Mouse (Mus musculus) intestine, embryonic 16.5 days (tissue): ENCODE results near the gene Hhip. TPM values are rescaled to one million over a fixed set of nuclear protein-coding genes. Genes with fewer than 3 reads are reported as not detected.

Source experiments
- ATAC-seq: fragments of 200-750 bp; cut with Nextera tagmentation; 2 replicates; pipeline ENCODE4 v1.8.0; 2017; ENCODE audit warnings: moderate TSS enrichment, moderate library complexity
- H3K27ac ChIP-seq: fragments of 300-500 bp; sonication (generic); 2 replicates; pipeline ENCODE4 v1.5.1; 2014; ENCODE audit warnings: mild to moderate bottlenecking, low read length
- H3K27me3 ChIP-seq: fragments of 300-500 bp; sonication (generic); replicated peaks from 2 replicates; pipeline ENCODE4 v1.6.1; 2014; ENCODE audit warnings: low read length, control low read depth, mixed read lengths; ENCODE audit not compliant: control insufficient read depth, insufficient read depth
- H3K36me3 ChIP-seq: fragments of 300-500 bp; sonication (generic); 2 replicates; pipeline ENCODE4 v1.6.1; 2014; ENCODE audit warnings: low read length, control low read depth; ENCODE audit not compliant: control insufficient read depth, insufficient read depth
- H3K4me1 ChIP-seq: fragments of 300-500 bp; sonication (generic); 2 replicates; pipeline ENCODE4 v1.6.1; 2014; ENCODE audit warnings: low read length, control low read depth, mixed read lengths; ENCODE audit not compliant: control insufficient read depth, insufficient read depth
- H3K4me2 ChIP-seq: fragments of 300-500 bp; sonication (generic); 2 replicates; pipeline ENCODE4 v1.6.1; 2014; ENCODE audit warnings: low read depth, low read length, control low read depth
- H3K4me3 ChIP-seq: fragments of 300-500 bp; sonication (generic); 2 replicates; pipeline ENCODE4 v1.5.1; 2014; ENCODE audit warnings: mild to moderate bottlenecking, low read length
- H3K9ac ChIP-seq: fragments of 300-500 bp; sonication (generic); 2 replicates; pipeline ENCODE4 v1.6.1; 2014; ENCODE audit warnings: low read depth, low read length
- H3K9me3 ChIP-seq: fragments of 300-500 bp; sonication (generic); 2 replicates; pipeline ENCODE4 v1.6.1; 2016; ENCODE audit warnings: low read length, control low read depth; ENCODE audit not compliant: control insufficient read depth
- WGBS: fragments of 180-500 bp; shearing (Covaris S2); extraction: QIAGEN DNeasy Blood & Tissue Kit; methylation state at CpG from one replicate; pipeline ENCODE4 v1.1.7; 2014; 5-methylcytosine and 5-hydroxymethylcytosine counted together
- polyA plus RNA-seq: library from polyadenylated mRNA; unstranded; fragments of >200 nt; fragmentation: Nextera tagmentation; extraction: Ambion mirVana; gene quantifications from 2 replicates; pipeline ENCODE4 v1.2.1, GENCODE M21; 2015

The Hhip gene
- 14.4 and 15.6 TPM in 2 replicates for polyA plus RNA-seq

GRCm38 (mm10) chr8:80057198-80058174, at the start of gene Hhip:
Hhip (minus strand) TSS chr8:80058006.
- Histone ChIP-seq H3K4me2 (peak within 1 kb of the TSS; percentile 84), H3K4me3 (peak within 1 kb of the TSS; percentile 59), H3K4me1 (peaks cover 7% of the 10 kb centered on the region; the same call in 1 of the 2 replicates), H3K27me3 (peaks cover 20% of the 10 kb centered on the region; the same call in 1 of the 2 replicates), H3K36me3 (no peaks in the 10 kb centered on the region), H3K9ac (peak within 1 kb of the TSS; percentile 64), H3K9me3 (no peaks in the 10 kb centered on the region), H3K27ac (peak within 1 kb of the TSS; percentile 18; the same call in 1 of the 2 replicates)
- WGBS, result under 1% methylated on average over 37 of the region's 56 CpGs
- ATAC-seq, result peak; percentile 78

- Histone ChIP-seq H3K36me3 (no peaks in the 10 kb centered on the region), H3K4me2 (no peak overlapping the region), H3K27me3 (no peaks in the 10 kb centered on the region), H3K9me3 (no peaks in the 10 kb centered on the region), H3K9ac (no peak overlapping the region), H3K4me3 (no peak overlapping the region), H3K27ac (no peak overlapping the region), H3K4me1 (no peaks in the 10 kb centered on the region)
- WGBS, result 88% methylated on average over 2 of the region's 2 CpGs
- no peak for ATAC-seq
Measured at GRCm38 (mm10) chr8:80087021-80087420, 29.2 kb upstream of the Hhip start.

GRCm38 (mm10) chr8:80058193-80058592, 387 bp upstream of the Hhip start:
- 3% methylated on average over 5 of the region's 12 CpGs for WGBS
- peak overlapping the region; percentile 64; the same call in 1 of the 2 replicates for H3K9ac ChIP-seq
- H3K4me2 ChIP-seq, result peak overlapping the region; percentile 84
- no peak overlapping the region for H3K27ac ChIP-seq
- H3K4me3 ChIP-seq, result peak overlapping the region; percentile 59
- no peaks in the 10 kb centered on the region for H3K36me3 ChIP-seq
- peak; percentile 37; the same call in 1 of the 2 replicates for ATAC-seq
- H3K27me3 ChIP-seq, result peaks cover 20% of the 10 kb centered on the region; the same call in 1 of the 2 replicates
- no peaks in the 10 kb centered on the region for H3K9me3 ChIP-seq
- peaks cover 7% of the 10 kb centered on the region; the same call in 1 of the 2 replicates for H3K4me1 ChIP-seq

- H3K27ac ChIP-seq, result no peak overlapping the region
- WGBS, result 10% methylated on average over 13 of the region's 13 CpGs
- H3K4me3 ChIP-seq, result peak overlapping the region; percentile 59
- H3K9ac ChIP-seq, result peak overlapping the region; percentile 64
- H3K36me3 ChIP-seq, result no peaks in the 10 kb centered on the region
- peak overlapping the region; percentile 84 for H3K4me2 ChIP-seq
- peaks cover 7% of the 10 kb centered on the region; the same call in 1 of the 2 replicates for H3K4me1 ChIP-seq
- H3K27me3 ChIP-seq, result peaks cover 20% of the 10 kb centered on the region; the same call in 1 of the 2 replicates
- no peaks in the 10 kb centered on the region for H3K9me3 ChIP-seq
- ATAC-seq, result no peak
Measured at GRCm38 (mm10) chr8:80056331-80057070, 1.3 kb downstream of the Hhip start.

GRCm38 (mm10) chr8:80055777-80056176, 2.0 kb downstream of the Hhip start:
- peaks cover 20% of the 10 kb centered on the region; the same call in 1 of the 2 replicates for H3K27me3 ChIP-seq
- peak overlapping the region; percentile 41 for H3K27ac ChIP-seq
- ATAC-seq, result no peak
- H3K4me3 ChIP-seq, result peak overlapping the region; percentile 59
- WGBS, result 13% methylated on average over 10 of the region's 10 CpGs
- H3K9me3 ChIP-seq, result no peaks in the 10 kb centered on the region
- peak overlapping the region; percentile 45; the same call in 1 of the 2 replicates for H3K9ac ChIP-seq
- peaks cover 7% of the 10 kb centered on the region; the same call in 1 of the 2 replicates for H3K4me1 ChIP-seq
- no peaks in the 10 kb centered on the region for H3K36me3 ChIP-seq
- peak overlapping the region; percentile 84 for H3K4me2 ChIP-seq

- no peak overlapping the region for H3K27ac ChIP-seq
- H3K9me3 ChIP-seq, result no peaks in the 10 kb centered on the region
- ATAC-seq, result peak; percentile 19; the same call in 1 of the 2 replicates
- H3K4me3 ChIP-seq, result peak overlapping the region; percentile 59
- H3K27me3 ChIP-seq, result peaks cover 20% of the 10 kb centered on the region; the same call in 1 of the 2 replicates
- 28% methylated on average over 6 of the region's 6 CpGs for WGBS
- no peak overlapping the region for H3K9ac ChIP-seq
- H3K36me3 ChIP-seq, result no peaks in the 10 kb centered on the region
- peaks cover 7% of the 10 kb centered on the region; the same call in 1 of the 2 replicates for H3K4me1 ChIP-seq
- H3K4me2 ChIP-seq, result peak overlapping the region; percentile 84
Measured at GRCm38 (mm10) chr8:80055094-80055493, 2.7 kb downstream of the Hhip start.

- Histone ChIP-seq H3K4me1 (peaks cover 7% of the 10 kb centered on the region; the same call in 1 of the 2 replicates), H3K9ac (no peak overlapping the region), H3K9me3 (no peaks in the 10 kb centered on the region), H3K4me3 (no peak overlapping the region), H3K36me3 (no peaks in the 10 kb centered on the region), H3K27ac (no peak overlapping the region), H3K27me3 (peaks cover 20% of the 10 kb centered on the region; the same call in 1 of the 2 replicates), H3K4me2 (peak overlapping the region; percentile 10)
- no peak for ATAC-seq
- WGBS, result 16% methylated on average over 4 of the region's 4 CpGs
Measured at GRCm38 (mm10) chr8:80054216-80054615, 3.6 kb downstream of the Hhip start.

- no peak overlapping the region for H3K27ac ChIP-seq
- H3K36me3 ChIP-seq, result no peaks in the 10 kb centered on the region
- H3K9me3 ChIP-seq, result no peaks in the 10 kb centered on the region
- H3K4me2 ChIP-seq, result no peak overlapping the region
- no peak for ATAC-seq
- no peak overlapping the region for H3K4me3 ChIP-seq
- H3K4me1 ChIP-seq, result peaks cover 7% of the 10 kb centered on the region; the same call in 1 of the 2 replicates
- no peak overlapping the region for H3K9ac ChIP-seq
- WGBS, result 49% methylated on average over 1 of the region's 1 CpGs
- peaks cover 16% of the 10 kb centered on the region; the same call in 1 of the 2 replicates for H3K27me3 ChIP-seq
Measured at GRCm38 (mm10) chr8:80052838-80053237, 5.0 kb downstream of the Hhip start.
